Mouse (Mus musculus) olfactory bulb, adult 2 months (tissue): ENCODE measurements around the gene Comt.

ENCODE experiments used
- CTCF ChIP-seq: fragments of 200-500 bp; IDR thresholded peaks from 2 replicates; pipeline ENCODE4 v1.5.1; 2012; ENCODE audit warnings: low read depth, mild to moderate bottlenecking, low read length, moderate library complexity; ENCODE audit not compliant: insufficient read depth
- POLR2A ChIP-seq: fragments of 200-500 bp; IDR thresholded peaks from 2 replicates; pipeline ENCODE4 v1.6.1; 2012; ENCODE audit warnings: mild to moderate bottlenecking, low read depth, low read length, moderate library complexity; ENCODE audit not compliant: insufficient read depth

DNA sequence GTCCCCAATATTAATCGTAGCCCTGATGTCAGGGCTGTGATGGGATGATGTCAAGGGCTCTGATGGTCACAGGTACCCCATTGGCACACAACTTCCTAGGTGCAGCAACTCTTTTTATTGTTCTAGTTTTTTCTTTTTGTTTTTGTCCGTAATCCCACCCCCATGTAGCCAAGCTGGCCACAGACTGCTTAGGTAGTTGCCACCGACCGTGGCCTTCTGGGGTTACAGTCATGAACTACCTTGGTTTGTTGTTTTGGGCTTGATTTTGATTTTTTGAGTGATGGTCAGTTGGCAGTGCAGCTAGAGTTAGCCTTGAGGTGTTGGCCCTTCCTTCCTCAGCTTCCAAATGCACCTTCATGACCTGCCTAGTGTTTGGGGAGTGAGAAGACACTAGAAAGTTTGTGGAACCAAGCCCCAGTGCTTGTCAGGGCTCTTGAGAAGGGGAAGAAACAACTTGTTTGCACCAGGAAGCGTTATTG lies at the start of gene Comt:
- no peak for TF ChIP-seq CTCF
- TF ChIP-seq POLR2A = no peak
